Mouse (Mus musculus): ENCODE data around the gene Tmem170b.
"Not testable (repeated sequence)": the region's sequence is repeated elsewhere in the genome, so short reads cannot be mapped to it uniquely, and the experiment has no call there.

Gene Tmem170b

GRCm38 (mm10) chr13:41669951-41670350 lies 64.2 kb downstream of the Tmem170b start:
- no peak for DNase-seq (ENCODE audit: low spot score)

GRCm38 (mm10) chr13:41670386-41671130 lies 64.9 kb downstream of the Tmem170b start:
- DNase-seq (ENCODE audit: low spot score), result no peak

GRCm38 (mm10) chr13:41671136-41671705 lies 65.5 kb downstream of the Tmem170b start:
- no peak for DNase-seq (ENCODE audit: low spot score)

GRCm38 (mm10) chr13:41672904-41673303 lies 67.2 kb downstream of the Tmem170b start:
- DNase-seq (ENCODE audit: low spot score), result not testable (repeated sequence)

GRCm38 (mm10) chr13:41673541-41673940 lies 67.8 kb downstream of the Tmem170b start:
- no peak for DNase-seq (ENCODE audit: low spot score)

- DNase-seq (ENCODE audit: low spot score), result not testable (repeated sequence)
Observed at GRCm38 (mm10) chr13:41674608-41675007, 68.9 kb downstream of the Tmem170b start.

GRCm38 (mm10) chr13:41675498-41675897 lies 69.8 kb downstream of the Tmem170b start:
- DNase-seq (ENCODE audit: low spot score), result no peak

GRCm38 (mm10) chr13:41675966-41676835 lies 70.5 kb downstream of the Tmem170b start:
- no peak for DNase-seq (ENCODE audit: low spot score)

- no peak for DNase-seq (ENCODE audit: low spot score)
Observed at GRCm38 (mm10) chr13:41676836-41677186, 71.1 kb downstream of the Tmem170b start.

GRCm38 (mm10) chr13:41680854-41681549 lies 75.3 kb downstream of the Tmem170b start:
- DNase-seq (ENCODE audit: low spot score), result no peak

GRCm38 (mm10) chr13:41682341-41683119 lies 76.8 kb downstream of the Tmem170b start:
- DNase-seq (ENCODE audit: low spot score), result no peak

GRCm38 (mm10) chr13:41683356-41684012 lies 77.8 kb downstream of the Tmem170b start:
- no peak for DNase-seq (ENCODE audit: low spot score)

- no peak for DNase-seq (ENCODE audit: low spot score)
Observed at GRCm38 (mm10) chr13:41685499-41685898, 79.8 kb downstream of the Tmem170b start.

- DNase-seq (ENCODE audit: low spot score), result no peak
Observed at GRCm38 (mm10) chr13:41689055-41689454, 83.3 kb downstream of the Tmem170b start.

- DNase-seq (ENCODE audit: low spot score), result no peak
Observed at GRCm38 (mm10) chr13:41689598-41690045, 83.9 kb downstream of the Tmem170b start.

All from yolk sac, embryonic 10.5 days (tissue).